Mouse (Mus musculus) heart, adult 2 months (tissue): Measurements from ENCODE around the gene Dcst1. TPM values are rescaled to one million over a fixed set of nuclear protein-coding genes. Genes with fewer than 3 reads are reported as not detected.

Experiments used
- DNase-seq, 2 experiments: peaks; one replicate each; pipeline ENCODE4 v3.0.0; 2021
- H3K27ac ChIP-seq: fragments of 200-600 bp; 2 replicates; pipeline ENCODE4 v1.8.1; 2022
- H3K27me3 ChIP-seq: fragments of 200-500 bp; 2 replicates; pipeline ENCODE4 v1.6.1; 2012; ENCODE audit warnings: mild to moderate bottlenecking, low read length, inconsistent platforms, mixed read lengths; ENCODE audit not compliant: control insufficient read depth, insufficient read depth
- H3K36me3 ChIP-seq: fragments of 200-500 bp; 2 replicates; pipeline ENCODE4 v1.6.1; 2012; ENCODE audit warnings: low read length, inconsistent platforms; ENCODE audit not compliant: control insufficient read depth, insufficient read depth
- H3K4me1 ChIP-seq: fragments of 200-500 bp; 2 replicates; pipeline ENCODE4 v1.6.1; 2011; ENCODE audit warnings: low read length; ENCODE audit not compliant: control insufficient read depth, insufficient read depth
- H3K4me3 ChIP-seq: fragments of 200-600 bp; 2 replicates; pipeline ENCODE4 v1.8.1; 2022
- H3K79me2 ChIP-seq: fragments of 200-500 bp; replicated peaks from 2 replicates; pipeline ENCODE4 v1.6.1; 2012; ENCODE audit warnings: mild to moderate bottlenecking, inconsistent platforms, low read length, moderate library complexity, mixed read lengths; ENCODE audit not compliant: control insufficient read depth, insufficient read depth
- H3K9ac ChIP-seq: fragments of 200-500 bp; 2 replicates; pipeline ENCODE4 v1.6.1; 2012; ENCODE audit warnings: low read depth, mild to moderate bottlenecking, control low read depth, inconsistent platforms, low read length, mixed read lengths
- CTCF ChIP-seq: fragments of 200-600 bp; IDR thresholded peaks from 2 replicates; pipeline ENCODE4 v1.8.1; 2022; ENCODE audit warnings: antibody characterized with exemption, mild to moderate bottlenecking, moderate library complexity
- EP300 ChIP-seq: fragments of 200-500 bp; IDR thresholded peaks from 2 replicates; pipeline ENCODE4 v1.6.1; 2011; ENCODE audit warnings: low read depth, low read length, control low read depth; ENCODE audit not compliant: insufficient read depth
- POLR2A ChIP-seq: fragments of 200-500 bp; IDR thresholded peaks from 2 replicates; pipeline ENCODE4 v1.6.1; 2011; ENCODE audit warnings: mild to moderate bottlenecking, low read depth, low read length, control low read depth; ENCODE audit not compliant: insufficient read depth
- WGBS: fragments of 180-500 bp; shearing (Covaris S2); methylation state at CpG from one replicate; pipeline ENCODE4 v1.1.7; 2018; 5-methylcytosine and 5-hydroxymethylcytosine counted together
- intact Hi-C: fragments of 180-260 bp; cut with DNase I; formaldehyde crosslinking; loops from one replicate; pipeline ENCODE4 v1.15.1; 2025
- polyA plus RNA-seq: library from polyadenylated mRNA; depleted of rRNA; stranded (reverse); fragments of >200 nt; gene quantifications from 2 replicates; pipeline ENCODE4 v1.2.3, GENCODE M21; 2012
- total RNA-seq, 2 experiments: library from RNA; stranded (reverse); gene quantifications; 2 replicates each; pipeline ENCODE4 v1.2.3; 2021

The Dcst1 gene
- total and polyA plus RNA-seq, 3 experiments = 0.23 TPM; not detected in 2

DNA sequence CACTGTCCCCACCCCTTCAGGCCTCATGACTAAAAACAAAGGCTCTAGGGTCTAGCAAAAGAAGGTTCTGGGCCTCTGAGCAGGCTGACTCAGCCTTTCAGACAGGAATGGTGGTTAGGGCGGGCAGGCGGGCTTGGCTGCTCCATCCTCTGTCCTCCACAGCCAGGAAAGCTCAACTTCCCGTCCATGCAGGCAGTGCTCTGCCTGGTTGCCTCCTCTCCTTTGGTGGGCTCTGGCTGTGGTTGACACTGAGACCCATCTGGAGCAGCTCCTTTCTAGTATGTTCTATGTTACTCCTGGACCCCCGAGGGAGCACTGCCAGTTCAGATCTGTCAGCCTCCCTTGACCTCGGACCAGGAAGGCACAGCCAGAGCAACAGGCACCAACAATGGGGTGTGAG lies 37.6 kb upstream of the Dcst1 start, which contains the start of gene Lenep:
TSS of gene Lenep (minus strand) at position 101 of the 400 bp plus-strand sequence.
- no peak for TF ChIP-seq CTCF
- TF ChIP-seq POLR2A = no peak
- TF ChIP-seq EP300 = no peak
- 64% methylated on average over 5 of the region's 5 CpGs for WGBS
- Histone ChIP-seq H3K4me3 (no peak within 1 kb of the TSS), H3K27me3 (no peaks in the 10 kb centered on the region), H3K79me2 (no peaks in the 10 kb centered on the region), H3K36me3 (no peaks in the 10 kb centered on the region), H3K27ac (no peak within 1 kb of the TSS), H3K9ac (no peak within 1 kb of the TSS), H3K4me1 (no peaks in the 10 kb centered on the region)
- intact Hi-C loops = no loop called here
- DNase-seq = no peak

DNA sequence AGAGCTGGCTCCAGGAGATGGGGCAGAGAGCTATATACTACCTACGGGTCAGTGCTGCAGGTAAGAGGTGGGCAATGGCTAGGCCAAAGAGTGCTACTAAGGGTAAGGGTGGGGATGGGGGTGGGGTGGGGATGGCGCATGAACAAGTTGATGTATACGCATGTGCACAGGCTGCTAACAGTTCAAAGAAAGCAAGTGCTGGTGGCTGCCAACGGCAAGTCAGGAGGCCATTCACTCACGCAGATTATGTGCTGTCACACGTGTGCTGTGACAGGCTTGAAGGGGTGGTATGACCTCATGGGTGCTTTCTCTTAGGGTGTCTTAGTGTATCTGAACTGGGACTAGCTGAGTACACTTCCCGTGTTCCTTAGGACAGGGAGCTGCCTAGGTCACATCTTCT lies 36.3 kb upstream of the Dcst1 start:
- no peak for TF ChIP-seq EP300
- TF ChIP-seq POLR2A = no peak
- TF ChIP-seq CTCF = no peak
- Histone ChIP-seq H3K27ac (no peak overlapping the region), H3K4me1 (no peaks in the 10 kb centered on the region; the same call in 1 of the 2 replicates), H3K36me3 (no peaks in the 10 kb centered on the region), H3K79me2 (no peaks in the 10 kb centered on the region), H3K9ac (no peak overlapping the region), H3K4me3 (no peak overlapping the region), H3K27me3 (no peaks in the 10 kb centered on the region)
- intact Hi-C loops = no loop called here
- 82% methylated on average over 7 of the region's 7 CpGs for WGBS
- DNase-seq = no peak

DNA sequence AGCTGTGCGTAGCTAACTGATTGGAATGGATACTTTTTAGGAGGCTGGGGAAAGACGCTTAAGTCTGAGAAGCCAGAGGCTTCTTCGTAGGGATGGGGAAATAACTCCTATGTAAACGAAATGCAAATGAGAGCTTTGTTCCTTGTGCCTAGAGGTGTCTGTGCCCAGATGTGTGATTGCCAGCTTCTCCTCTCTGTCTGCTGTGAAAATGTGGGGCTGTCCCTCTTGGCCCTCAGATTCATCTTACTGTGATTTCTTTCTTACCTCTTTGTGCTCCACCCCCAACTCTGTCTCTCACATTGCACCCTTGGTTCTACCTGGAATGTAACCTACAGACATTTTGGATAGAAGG lies 31.6 kb upstream of the Dcst1 start:
- Histone ChIP-seq H3K4me3 (peak overlapping the region; percentile 83), H3K27me3 (no peaks in the 10 kb centered on the region), H3K27ac (peak overlapping the region; percentile 99), H3K4me1 (no peaks in the 10 kb centered on the region; the same call in 1 of the 2 replicates), H3K79me2 (no peaks in the 10 kb centered on the region), H3K36me3 (no peaks in the 10 kb centered on the region), H3K9ac (peak overlapping the region; percentile 40; the same call in 1 of the 2 replicates)
- WGBS = under 1% methylated on average over 4 of the region's 4 CpGs
- DNase-seq = no peak
- TF ChIP-seq EP300 = no peak
- no peak for TF ChIP-seq POLR2A
- no peak for TF ChIP-seq CTCF
- intact Hi-C loops = loop anchor here (2.0 to 5.0 kb wide), 2 partner anchors 62 to 91 kb away; no protein-coding TSS in a partner anchor

DNA sequence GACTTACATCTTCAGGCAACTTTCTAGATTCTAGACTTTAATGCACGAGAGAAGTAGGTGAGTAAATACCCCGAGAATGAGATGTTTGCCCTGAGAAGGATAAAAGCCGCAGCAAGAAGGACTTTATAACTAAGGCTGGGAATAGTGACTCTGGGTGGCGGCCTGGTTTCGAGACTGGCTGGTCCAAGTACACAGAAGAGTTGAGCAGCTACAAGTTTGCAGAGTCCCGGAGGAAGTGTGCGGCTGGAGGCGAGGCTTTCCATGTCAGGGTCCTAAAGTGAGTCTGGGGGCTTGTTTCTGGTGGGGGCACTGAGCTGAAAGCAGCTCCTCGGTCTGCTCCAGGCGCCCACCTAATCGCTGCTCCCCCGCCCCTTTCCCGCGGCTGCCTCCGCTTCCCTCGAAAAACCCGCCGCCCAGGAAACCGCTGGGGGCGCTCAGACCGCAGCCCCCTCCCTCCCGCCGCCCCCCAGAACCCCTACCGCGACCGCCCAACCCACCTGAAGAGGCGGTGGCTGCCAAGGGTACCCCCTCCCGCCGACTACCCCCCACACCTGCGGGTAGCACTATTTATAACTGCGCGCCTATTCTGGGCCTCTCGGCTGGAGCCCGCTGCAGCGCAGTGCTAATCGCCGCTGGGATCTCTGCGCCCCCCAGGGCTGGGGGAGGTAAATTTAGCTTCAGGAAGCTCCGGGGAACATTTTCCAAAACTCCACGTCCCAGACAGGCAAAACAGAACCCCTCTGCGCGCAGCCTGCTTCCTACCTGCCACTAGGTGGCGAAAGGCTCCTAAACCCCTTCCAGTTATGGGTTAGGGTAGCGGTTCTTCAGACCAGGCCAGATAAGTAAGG lies 31.0 kb upstream of the Dcst1 start:
- TF ChIP-seq CTCF (peak; percentile 91), EP300 (0 out of 2 replicates have a peak, but pooled peaks have one; percentile 65), POLR2A (no peak)
- DNase-seq = peak; percentile 75 to 79
- peak overlapping the region; percentile 99 for H3K27ac ChIP-seq
- H3K9ac ChIP-seq = peak overlapping the region; percentile 54
- no peaks in the 10 kb centered on the region for H3K36me3 ChIP-seq
- peaks cover 2% of the 10 kb centered on the region for H3K4me1 ChIP-seq
- intact Hi-C loops = loop anchor here (1.0 to 5.0 kb wide), 4 partner anchors 13 to 91 kb away; partner anchors contain the start of gene Pygo2
- WGBS = 1% methylated on average over 38 of the region's 44 CpGs
- H3K27me3 ChIP-seq = no peaks in the 10 kb centered on the region
- H3K4me3 ChIP-seq = peak overlapping the region; percentile 83
- no peaks in the 10 kb centered on the region for H3K79me2 ChIP-seq

DNA sequence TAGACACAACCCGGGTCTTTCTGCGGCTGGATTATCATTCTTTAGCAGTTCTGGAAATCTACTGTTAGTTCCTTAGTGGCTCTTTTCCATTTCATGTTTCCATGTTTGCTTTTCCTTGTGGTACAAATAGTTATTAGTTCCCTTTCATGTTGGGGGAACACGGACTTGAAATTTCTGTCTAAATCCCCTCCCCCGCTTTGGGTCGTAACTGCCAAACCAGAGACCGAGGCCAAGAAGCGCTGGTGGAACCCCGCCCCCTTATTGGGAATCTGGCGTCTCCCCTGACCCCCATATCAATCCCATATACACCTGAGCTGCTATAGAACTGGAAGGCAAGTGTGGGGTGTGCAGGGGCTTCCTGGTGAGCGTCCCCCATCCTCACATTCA lies 30.4 kb upstream of the Dcst1 start:
- WGBS = 10% methylated on average over 10 of the region's 10 CpGs
- Histone ChIP-seq H3K79me2 (no peaks in the 10 kb centered on the region), H3K9ac (peak overlapping the region; percentile 54), H3K4me1 (peaks cover 3% of the 10 kb centered on the region), H3K36me3 (no peaks in the 10 kb centered on the region), H3K27me3 (no peaks in the 10 kb centered on the region), H3K4me3 (peak overlapping the region; percentile 83), H3K27ac (peak overlapping the region; percentile 99)
- DNase-seq = peak in 1 of 2 experiments; percentile 44
- intact Hi-C loops = loop anchor here (1.0 to 5.0 kb wide), 3 partner anchors 14 to 92 kb away; partner anchors contain the start of gene Pygo2
- no peak for TF ChIP-seq POLR2A
- no peak for TF ChIP-seq EP300
- TF ChIP-seq CTCF = no peak

DNA sequence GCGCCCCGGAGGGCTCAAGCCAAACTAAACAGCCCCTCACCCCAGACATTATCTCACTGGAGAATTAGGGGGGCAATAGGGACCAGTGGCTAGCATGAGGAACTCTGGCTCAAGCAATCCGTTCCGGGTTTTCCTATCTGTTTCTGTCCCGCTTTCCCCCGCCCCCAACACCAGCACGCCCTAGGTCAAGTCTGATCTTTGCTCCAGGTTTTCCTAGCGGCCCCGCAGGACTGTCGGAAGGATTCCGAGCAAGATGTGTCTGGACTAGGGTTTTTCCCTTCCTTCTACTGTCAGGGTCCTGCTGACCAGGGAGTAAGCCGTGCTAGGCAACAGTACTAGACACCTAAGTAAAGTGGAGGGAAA lies 29.8 kb upstream of the Dcst1 start:
- Histone ChIP-seq H3K27ac (peak overlapping the region; percentile 99), H3K27me3 (no peaks in the 10 kb centered on the region), H3K36me3 (no peaks in the 10 kb centered on the region), H3K4me1 (peaks cover 5% of the 10 kb centered on the region), H3K4me3 (peak overlapping the region; percentile 83), H3K9ac (peak overlapping the region; percentile 82), H3K79me2 (no peaks in the 10 kb centered on the region)
- intact Hi-C loops = loop anchor here (1.0 to 5.0 kb wide), 3 partner anchors 14 to 92 kb away; partner anchors contain the start of gene Pygo2
- TF ChIP-seq POLR2A = peak; percentile 85
- TF ChIP-seq CTCF = no peak
- TF ChIP-seq EP300 = 0 out of 2 replicates have a peak, but pooled peaks have one; percentile 48
- peak in 1 of 2 experiments; percentile 89 for DNase-seq
- under 1% methylated on average over 12 of the region's 12 CpGs for WGBS
